Mouse (Mus musculus): Measurements from ENCODE around the gene Dgkh. TPM values are rescaled to one million over a fixed set of nuclear protein-coding genes. Genes with fewer than 3 reads are reported as not detected.

Gene Dgkh
- polyA plus RNA-seq, 1 experiment: 0.82 TPM

GRCm38 (mm10) chr14:78635612-78636400 is 96.8 kb downstream of the Dgkh start:
- Histone ChIP-seq H3K4me3 (ENCODE audit: extremely low read depth, insufficient read depth, insufficient read length) (no peak overlapping the region), H3K27me3 (ENCODE audit: control insufficient read depth, insufficient read depth, low read length) (no peaks in the 10 kb centered on the region), H3K4me1 (ENCODE audit: control insufficient read depth, insufficient read depth, insufficient read length) (no peaks in the 10 kb centered on the region), H3K27ac (ENCODE audit: insufficient read depth, low read length) (no peak overlapping the region), H3K36me3 (ENCODE audit: control insufficient read depth, insufficient read depth, low read length) (no peaks in the 10 kb centered on the region)
- TF ChIP-seq POLR2A (IDR thresholded peaks at IDR 0.05; ENCODE audit: low read depth, low read length) (no peak), CTCF (IDR thresholded peaks at IDR 0.05; ENCODE audit: extremely low read depth, insufficient read depth, insufficient read length, insufficient replicate concordance) (no peak)
- DNase-seq (ENCODE audit: low read depth in 1 of 2, low spot score in 2 of 2): no peak
- 86% methylated on average over 14 of the region's 14 CpGs for WGBS

GRCm38 (mm10) chr14:78632747-78633146 is 99.8 kb downstream of the Dgkh start:
- Histone ChIP-seq H3K4me1 (ENCODE audit: control insufficient read depth, insufficient read depth, insufficient read length) (no peaks in the 10 kb centered on the region), H3K27ac (ENCODE audit: insufficient read depth, low read length) (no peak overlapping the region), H3K27me3 (ENCODE audit: control insufficient read depth, insufficient read depth, low read length) (no peaks in the 10 kb centered on the region), H3K4me3 (ENCODE audit: extremely low read depth, insufficient read depth, insufficient read length) (no peak overlapping the region), H3K36me3 (ENCODE audit: control insufficient read depth, insufficient read depth, low read length) (no peaks in the 10 kb centered on the region)
- no peak for DNase-seq (ENCODE audit: low read depth in 1 of 2, low spot score in 2 of 2)
- WGBS: 93% methylated on average over 6 of the region's 6 CpGs
- no peak for TF ChIP-seq POLR2A (IDR thresholded peaks at IDR 0.05; ENCODE audit: low read depth, low read length)
- TF ChIP-seq CTCF (IDR thresholded peaks at IDR 0.05; ENCODE audit: extremely low read depth, insufficient read depth, insufficient read length, insufficient replicate concordance): no peak

- Histone ChIP-seq H3K4me3 (ENCODE audit: extremely low read depth, insufficient read depth, insufficient read length) (no peak overlapping the region), H3K4me1 (ENCODE audit: control insufficient read depth, insufficient read depth, insufficient read length) (no peaks in the 10 kb centered on the region), H3K27ac (ENCODE audit: insufficient read depth, low read length) (no peak overlapping the region), H3K27me3 (ENCODE audit: control insufficient read depth, insufficient read depth, low read length) (no peaks in the 10 kb centered on the region), H3K36me3 (ENCODE audit: control insufficient read depth, insufficient read depth, low read length) (no peaks in the 10 kb centered on the region)
- no peak for DNase-seq (ENCODE audit: low read depth in 1 of 2, low spot score in 2 of 2)
- no peak for TF ChIP-seq CTCF (IDR thresholded peaks at IDR 0.05; ENCODE audit: extremely low read depth, insufficient read depth, insufficient read length, insufficient replicate concordance)
- no peak for TF ChIP-seq POLR2A (IDR thresholded peaks at IDR 0.05; ENCODE audit: low read depth, low read length)
- 83% methylated on average over 4 of the region's 4 CpGs for WGBS
Observed at GRCm38 (mm10) chr14:78630923-78631875, 101.4 kb downstream of the Dgkh start.

- TF ChIP-seq CTCF (IDR thresholded peaks at IDR 0.05; ENCODE audit: extremely low read depth, insufficient read depth, insufficient read length, insufficient replicate concordance) (peak; percentile 3; the same call in 1 of the 2 replicates), POLR2A (IDR thresholded peaks at IDR 0.05; ENCODE audit: low read depth, low read length) (no peak)
- Histone ChIP-seq H3K27me3 (ENCODE audit: control insufficient read depth, insufficient read depth, low read length) (no peaks in the 10 kb centered on the region), H3K4me1 (ENCODE audit: control insufficient read depth, insufficient read depth, insufficient read length) (no peaks in the 10 kb centered on the region), H3K27ac (ENCODE audit: insufficient read depth, low read length) (no peak overlapping the region), H3K4me3 (ENCODE audit: extremely low read depth, insufficient read depth, insufficient read length) (no peak overlapping the region), H3K36me3 (ENCODE audit: control insufficient read depth, insufficient read depth, low read length) (no peaks in the 10 kb centered on the region)
- WGBS: 82% methylated on average over 21 of the region's 21 CpGs
- peak in 1 of 2 experiments; percentile 12 for DNase-seq (ENCODE audit: low read depth in 1 of 2, low spot score in 2 of 2)
Observed at GRCm38 (mm10) chr14:78627516-78628275, 104.9 kb downstream of the Dgkh start.

- Histone ChIP-seq H3K27me3 (ENCODE audit: control insufficient read depth, insufficient read depth, low read length) (no peaks in the 10 kb centered on the region), H3K36me3 (ENCODE audit: control insufficient read depth, insufficient read depth, low read length) (no peaks in the 10 kb centered on the region), H3K4me1 (ENCODE audit: control insufficient read depth, insufficient read depth, insufficient read length) (no peaks in the 10 kb centered on the region), H3K27ac (ENCODE audit: insufficient read depth, low read length) (no peak overlapping the region), H3K4me3 (ENCODE audit: extremely low read depth, insufficient read depth, insufficient read length) (no peak overlapping the region)
- TF ChIP-seq POLR2A (IDR thresholded peaks at IDR 0.05; ENCODE audit: low read depth, low read length) (no peak), CTCF (IDR thresholded peaks at IDR 0.05; ENCODE audit: extremely low read depth, insufficient read depth, insufficient read length, insufficient replicate concordance) (no peak)
- no peak for DNase-seq (ENCODE audit: low read depth in 1 of 2, low spot score in 2 of 2)
- 26% methylated on average over 9 of the region's 9 CpGs for WGBS
Observed at GRCm38 (mm10) chr14:78618883-78619295, 113.7 kb downstream of the Dgkh start.

DNA sequence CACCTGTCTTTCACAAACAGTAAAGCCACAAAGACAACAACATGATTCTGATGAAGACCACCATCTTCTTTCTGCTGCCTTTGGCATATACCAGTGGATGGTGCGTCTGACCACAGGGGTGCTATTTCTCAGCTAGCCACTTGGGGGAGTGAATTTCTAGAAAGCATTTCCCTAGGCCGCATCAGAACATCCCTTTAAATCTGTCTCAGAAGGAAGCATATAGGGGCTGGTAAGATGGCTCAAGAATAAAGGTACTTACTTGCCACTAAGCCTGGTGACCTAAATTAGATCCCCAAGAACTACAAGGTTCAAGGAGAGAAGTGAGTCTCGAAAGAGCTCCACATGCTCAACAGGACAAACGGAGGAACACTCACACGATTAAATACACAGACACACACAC is 119.0 kb downstream of the Dgkh start:
- H3K4me3 ChIP-seq (ENCODE audit: extremely low read depth, insufficient read depth, insufficient read length): no peak overlapping the region
- 86% methylated on average over 5 of the region's 5 CpGs for whole genome bisulfite sequencing
- H3K4me1 ChIP-seq (ENCODE audit: control insufficient read depth, insufficient read depth, insufficient read length): no peaks in the 10 kb centered on the region
- no peak overlapping the region for H3K27ac ChIP-seq (ENCODE audit: insufficient read depth, low read length)
- no peaks in the 10 kb centered on the region for H3K27me3 ChIP-seq (ENCODE audit: control insufficient read depth, insufficient read depth, low read length)
- TF ChIP-seq POLR2A (IDR thresholded peaks at IDR 0.05; ENCODE audit: low read depth, low read length): no peak
- no peak for TF ChIP-seq CTCF (IDR thresholded peaks at IDR 0.05; ENCODE audit: extremely low read depth, insufficient read depth, insufficient read length, insufficient replicate concordance)
- DNase-seq (ENCODE audit: low read depth in 1 of 2, low spot score in 2 of 2): no peak
- H3K36me3 ChIP-seq (ENCODE audit: control insufficient read depth, insufficient read depth, low read length): no peaks in the 10 kb centered on the region

Data from spleen, adult 2 months (tissue).